24 mouse cellular contexts compared by ENCODE assay signal in genomic region chr4:63008206-63008605, GRCm38 (mm10). TPM values are rescaled to one million over a fixed set of nuclear protein-coding genes. Genes with fewer than 3 reads are reported as not detected.
"Had no signal": no experiment of that assay in that cellular context is flagged by ENCODE, and none has a peak within 500 bp of the region (broad histone marks: within the 10 kb centered on the region; RNA-seq: fewer than 3 reads in every experiment).

No protein-coding gene starts in this region.

- H3K27ac ChIP-seq: kidney, embryonic 15.5 days; limb, embryonic 12.5 days; limb, embryonic 15.5 days; liver, embryonic 12.5 days; liver, embryonic 15.5 days; midbrain, embryonic 10.5 days; neural tube, embryonic 13.5 days; stomach, embryonic 15.5 days had no signal

- H3K27me3 ChIP-seq: kidney, embryonic 15.5 days; limb, embryonic 12.5 days; limb, embryonic 15.5 days; liver, embryonic 12.5 days; liver, embryonic 15.5 days; midbrain, embryonic 13.5 days; neural tube, embryonic 13.5 days; stomach, embryonic 15.5 days had no signal

- H3K4me3 ChIP-seq: kidney, embryonic 15.5 days; limb, embryonic 12.5 days; limb, embryonic 15.5 days; liver, embryonic 12.5 days; liver, embryonic 15.5 days; megakaryocyte, embryonic 14.5 days; midbrain, embryonic 10.5 days; midbrain, embryonic 13.5 days; myocyte; neural tube, embryonic 13.5 days; stomach, embryonic 15.5 days had no signal

- H3K4me1 ChIP-seq: megakaryocyte, embryonic 14.5 days had no signal

- ATAC-seq: liver, embryonic 12.5 days; lung, postnatal 0 days; midbrain, embryonic 13.5 days; midbrain, embryonic 16.5 days had no signal

- H3K4me2 ChIP-seq: kidney, embryonic 15.5 days; limb, embryonic 12.5 days; limb, embryonic 15.5 days; liver, embryonic 12.5 days; liver, embryonic 15.5 days; midbrain, embryonic 13.5 days; neural tube, embryonic 13.5 days; stomach, embryonic 15.5 days had no signal

- DNase-seq: kidney, adult 2 months; kidney, postnatal 14 days; left cerebral cortex, postnatal 4 days; lung, adult 2 months; lung, postnatal 36 days; retina, postnatal 1 day; right cerebral cortex, postnatal 25 days; spleen, adult 18-20 months; thymus, adult 2 months; thymus, postnatal 14 days; thymus, postnatal 4 days had no signal

- H3K9ac ChIP-seq: kidney, embryonic 15.5 days; limb, embryonic 12.5 days; limb, embryonic 15.5 days; liver, embryonic 12.5 days; liver, embryonic 15.5 days; midbrain, embryonic 13.5 days; neural tube, embryonic 13.5 days; stomach, embryonic 15.5 days had no signal

- H3K36me3 ChIP-seq: limb, embryonic 15.5 days; liver, embryonic 12.5 days; liver, embryonic 15.5 days; midbrain, embryonic 13.5 days; stomach, embryonic 15.5 days had no signal

- H3K9me3 ChIP-seq: kidney, embryonic 15.5 days; limb, embryonic 12.5 days; limb, embryonic 15.5 days; liver, embryonic 12.5 days; liver, embryonic 15.5 days; midbrain, embryonic 10.5 days; midbrain, embryonic 13.5 days; neural tube, embryonic 13.5 days; stomach, embryonic 15.5 days had no signal

RNA-seq across cellular contexts. Expression of gene Zfp618, which starts 42.8 kb away (rescaled TPM):
- polyA plus RNA-seq: myocyte had no signal
